Mouse (Mus musculus) liver, postnatal 0 days (tissue): ENCODE measurements around the gene Farsb.

Source experiments
- CTCF ChIP-seq: sonication (generic); IDR thresholded peaks from 2 replicates; pipeline ENCODE4 v1.5.1; 2016; ENCODE audit warnings: antibody characterized with exemption, low read depth
- EP300 ChIP-seq: IDR thresholded peaks from 2 replicates; pipeline ENCODE4 v1.6.1; 2016; ENCODE audit warnings: antibody characterized with exemption, low read depth, mild to moderate bottlenecking

- TF ChIP-seq CTCF (no peak), EP300 (no peak)
These were observed 39.7 kb upstream of the Farsb start for GRCm38 (mm10) chr1:78528356-78528755.
